Mouse (Mus musculus): ENCODE measurements around the gene Abca13.

DNA sequence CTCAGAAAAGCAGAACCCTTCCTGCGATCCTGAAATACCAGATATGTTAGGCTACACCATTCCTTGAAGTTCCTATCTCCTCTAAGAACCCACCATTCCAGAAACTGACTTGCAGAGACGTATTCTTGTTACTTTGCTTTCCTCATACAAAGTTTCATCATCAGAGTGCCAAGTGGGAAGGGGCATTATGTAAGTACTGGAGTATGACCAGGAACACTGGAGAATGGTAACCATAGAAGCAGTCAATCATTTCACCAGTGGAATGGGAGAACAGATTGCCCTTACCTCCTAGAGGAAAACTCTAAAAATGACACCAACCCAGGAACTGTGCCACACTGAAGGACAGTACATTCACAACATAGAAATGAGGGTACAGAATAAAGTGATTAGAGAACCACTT is 368.3 kb downstream of the Abca13 start:
- TF ChIP-seq CTCF (IDR thresholded peaks at IDR 0.05; ENCODE audit: borderline replicate concordance, control insufficient read depth, extremely low read depth, insufficient read depth, low read length, poor library complexity) (no peak), POLR2A (IDR thresholded peaks at IDR 0.05; ENCODE audit: control insufficient read depth, extremely low read depth, insufficient read depth, low read length, poor library complexity) (no peak)

Measured in thymus, adult 2 months (tissue).